Mouse (Mus musculus): ENCODE measurements around the gene Gsta1. TPM values are rescaled to one million over a fixed set of nuclear protein-coding genes. Genes with fewer than 3 reads are reported as not detected.
"Not testable (repeated sequence)": the region's sequence is repeated elsewhere in the genome, so short reads cannot be mapped to it uniquely, and the experiment has no call there.

Gsta1 gene
- total RNA-seq, 2 experiments from 2014 or later = not detected

GRCm38 (mm10) chr9:78225304-78225703 lies 5.2 kb upstream of the Gsta1 start:
- no peak for DNase-seq (ENCODE audit: low spot score in 2 of 2)
- intact Hi-C loops (cut with DNase I) = no loop called here

DNA sequence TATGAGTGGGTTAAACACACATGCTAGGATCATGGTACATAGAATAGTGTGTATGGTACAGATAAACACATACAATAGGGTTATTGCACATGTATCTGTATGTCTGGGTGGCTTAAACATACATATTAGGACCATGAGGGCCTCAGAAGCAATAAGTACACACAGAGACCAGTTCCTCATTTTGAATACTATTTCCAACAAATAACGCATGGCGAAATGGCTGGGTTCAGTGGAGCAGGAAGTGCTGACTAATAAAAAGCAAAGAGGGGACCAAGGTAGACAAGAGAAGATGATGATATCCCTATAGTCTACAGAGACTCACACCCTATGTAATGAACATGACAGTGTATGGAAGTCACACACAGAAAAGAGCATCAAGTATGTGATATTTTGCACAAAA lies 2.3 kb upstream of the Gsta1 start:
- intact Hi-C loops (cut with DNase I) = no loop called here
- DNase-seq (ENCODE audit: low spot score in 2 of 2) = no peak

DNA sequence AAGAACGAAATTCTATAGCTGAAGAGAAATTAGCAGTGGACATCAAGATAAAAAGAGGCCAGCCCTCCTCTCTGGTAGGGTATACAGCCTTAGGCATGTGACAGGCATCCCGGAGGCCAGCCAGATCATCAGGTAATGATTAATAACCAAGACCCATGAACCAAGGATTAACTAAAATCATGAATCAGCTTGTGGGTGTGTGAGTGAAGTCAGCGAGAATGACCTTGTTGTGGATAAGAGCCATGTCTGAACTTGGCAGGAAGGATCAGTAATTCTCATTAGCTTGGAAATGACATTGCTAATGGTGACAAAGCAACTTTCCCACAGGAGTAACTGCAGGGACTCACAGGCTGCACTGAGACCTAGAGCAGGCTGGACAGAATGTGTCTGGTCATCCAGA lies 798 bp upstream of the Gsta1 start:
- intact Hi-C loops (cut with DNase I); DNase-seq (ENCODE audit: low spot score in 2 of 2): not testable (repeated sequence)

DNA sequence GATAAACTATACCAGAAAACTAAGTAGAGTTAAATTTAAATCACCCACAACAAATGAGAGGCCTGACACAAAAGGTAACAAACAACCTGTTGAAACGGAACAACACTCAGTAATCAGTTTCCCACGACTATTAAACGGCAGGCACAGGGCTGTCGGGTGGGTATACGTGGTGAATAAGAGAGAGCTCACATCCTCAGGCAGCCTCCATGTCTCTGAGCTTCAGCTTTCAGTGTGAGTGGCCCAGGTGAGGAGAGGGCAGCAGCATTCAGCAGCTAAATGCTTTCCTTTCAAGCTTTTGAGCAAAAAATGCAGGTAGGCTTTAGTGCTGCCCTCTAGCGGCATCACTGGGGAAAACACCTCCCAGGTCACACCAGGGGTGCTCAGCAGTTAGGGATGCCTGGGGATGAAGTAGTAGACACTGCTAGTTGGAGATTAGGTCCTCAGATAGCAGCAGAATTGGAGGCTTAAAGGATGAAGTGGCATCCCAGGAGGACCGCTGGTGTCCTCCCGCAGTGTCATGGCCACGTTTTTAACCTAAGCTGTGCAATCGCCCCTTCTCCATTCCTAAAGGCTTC lies 2.8 kb downstream of the Gsta1 start:
- intact Hi-C loops (cut with DNase I); DNase-seq (ENCODE audit: low spot score in 2 of 2): not testable (repeated sequence)

DNA sequence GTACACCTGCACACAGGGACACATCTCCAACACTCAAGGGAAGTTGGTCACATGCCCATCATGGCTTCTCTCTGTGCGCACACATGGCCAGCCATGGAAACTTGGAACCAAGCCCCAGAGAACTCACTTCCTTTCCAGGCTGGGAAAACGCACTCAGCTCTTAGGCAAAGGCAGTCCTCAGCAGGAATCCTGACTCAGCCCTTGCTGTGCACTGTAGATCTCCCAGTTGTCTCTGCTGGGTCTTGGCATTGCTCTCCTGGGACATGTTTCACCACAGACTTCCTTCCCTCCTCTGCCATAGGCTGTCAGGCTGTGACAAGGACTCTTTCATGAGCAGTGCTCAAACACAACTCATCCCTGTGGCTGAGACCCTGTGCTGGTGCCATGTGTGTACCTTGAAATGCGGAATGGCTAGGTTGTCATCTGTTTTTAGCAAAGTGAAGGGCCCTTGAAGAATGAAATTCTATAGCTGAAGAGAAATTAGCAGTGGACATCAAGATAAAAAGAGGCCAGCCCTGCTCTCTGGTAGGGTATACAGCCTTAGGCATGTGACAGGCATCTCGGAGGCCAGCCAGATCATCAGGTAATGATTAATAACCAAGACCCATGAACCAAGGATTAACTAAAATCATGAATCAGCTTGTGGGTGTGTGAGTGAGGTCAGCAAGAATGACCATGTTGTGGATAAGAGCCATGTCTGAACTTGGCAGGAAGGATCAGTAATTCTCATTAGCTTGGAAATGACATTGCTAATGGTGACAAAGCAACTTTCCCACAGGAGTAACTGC lies 25.4 kb downstream of the Gsta1 start:
- DNase-seq (ENCODE audit: low spot score in 2 of 2); intact Hi-C loops (cut with DNase I): not testable (repeated sequence)

DNA sequence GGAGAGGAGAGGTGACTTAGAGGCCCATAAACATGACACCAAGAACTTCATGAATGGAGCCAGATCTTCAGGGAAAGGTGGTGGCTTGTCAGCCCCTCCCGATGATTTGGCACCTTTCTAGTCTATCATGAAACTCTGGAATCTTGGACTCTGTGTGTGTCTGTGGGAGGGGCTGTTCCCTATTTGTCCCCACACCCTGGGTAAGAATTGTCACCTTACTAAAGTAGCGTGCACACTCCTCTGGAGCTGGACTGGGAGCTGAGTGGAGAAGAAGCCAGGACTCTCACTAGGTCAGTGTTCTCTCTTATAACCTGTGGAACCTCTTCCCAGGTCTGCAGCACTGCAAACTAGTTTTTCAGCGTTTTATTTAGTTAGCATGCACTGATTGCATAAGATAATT lies 26.5 kb downstream of the Gsta1 start, which contains the start of gene Gm3776:
Gene Gm3776 (plus strand): TSS at position 216 of the 400 bp plus-strand sequence.
- intact Hi-C loops (cut with DNase I); DNase-seq (ENCODE audit: low spot score in 2 of 2): not testable (repeated sequence)

- DNase-seq (ENCODE audit: low spot score in 2 of 2) = peak; percentile 7 to 30
- intact Hi-C loops (cut with DNase I) = not testable (repeated sequence)
Measured at GRCm38 (mm10) chr9:78259688-78260087, 29.2 kb downstream of the Gsta1 start.

DNA sequence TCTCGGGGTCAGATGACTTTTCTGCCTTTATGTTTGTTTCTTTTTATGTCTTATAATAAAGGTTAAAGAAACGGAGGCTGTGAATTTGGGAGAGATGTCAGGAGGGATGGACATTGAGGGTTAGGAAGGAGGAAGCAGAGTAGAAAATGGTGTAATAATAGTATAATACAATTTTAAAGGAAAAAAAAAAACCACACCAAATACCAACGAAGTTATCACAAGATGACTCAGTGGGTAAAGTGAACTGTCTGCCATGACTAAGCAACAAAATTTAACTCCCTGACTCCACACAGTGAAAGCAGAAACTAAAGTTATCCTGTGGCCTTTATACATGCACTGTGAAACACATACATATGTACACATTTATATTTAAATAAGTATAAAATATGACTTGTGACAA lies 40.5 kb downstream of the Gsta1 start:
- intact Hi-C loops (cut with DNase I); DNase-seq (ENCODE audit: low spot score in 2 of 2): not testable (repeated sequence)

DNA sequence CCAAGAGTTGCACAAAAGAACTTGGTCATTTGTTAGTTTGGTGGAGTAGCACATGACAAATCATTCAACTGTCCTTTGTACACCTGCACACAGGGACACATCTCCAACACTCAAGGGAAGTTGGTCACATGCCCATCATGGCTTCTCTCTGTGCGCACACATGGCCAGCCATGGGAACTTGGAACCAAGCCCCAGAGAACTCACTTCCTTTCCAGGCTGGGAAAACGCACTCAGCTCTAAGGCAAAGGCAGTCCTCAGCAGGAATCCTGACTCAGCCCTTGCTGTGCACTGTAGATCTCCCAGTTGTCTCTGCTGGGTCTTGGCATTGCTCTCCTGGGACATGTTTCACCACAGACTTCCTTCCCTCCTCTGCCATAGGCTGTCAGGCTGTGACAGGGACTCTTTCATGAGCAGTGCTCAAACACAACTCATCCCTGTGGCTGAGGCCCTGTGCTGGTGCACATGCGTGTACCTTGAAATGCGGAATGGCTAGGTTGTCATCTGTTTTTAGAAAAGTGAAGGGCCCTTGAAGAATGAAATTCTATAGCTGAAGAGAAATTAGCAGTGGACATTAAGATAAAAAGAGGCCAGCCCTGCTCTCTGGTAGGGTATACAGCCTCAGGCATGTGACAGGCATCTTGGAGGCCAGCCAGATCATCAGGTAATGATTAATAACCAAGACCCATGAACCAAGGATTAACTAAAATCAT lies 51.7 kb downstream of the Gsta1 start:
- intact Hi-C loops (cut with DNase I); DNase-seq (ENCODE audit: low spot score in 2 of 2): not testable (repeated sequence)

GRCm38 (mm10) chr9:78289063-78289462 lies 58.6 kb downstream of the Gsta1 start:
- DNase-seq (ENCODE audit: low spot score in 2 of 2); intact Hi-C loops (cut with DNase I): not testable (repeated sequence)

- intact Hi-C loops (cut with DNase I) = loop anchor here (10.0 kb wide), 1 partner anchor 55 kb away; no protein-coding TSS in a partner anchor
- not testable (repeated sequence) for DNase-seq (ENCODE audit: low spot score in 2 of 2)
Measured at GRCm38 (mm10) chr9:78289723-78290122, 59.3 kb downstream of the Gsta1 start, which contains the start of gene Gm10639. Gene Gm10639, plus strand, starts transcription at chr9:78289923.

Other genes with a start within 250 kb of the Gsta1 start
- gene Gcm1, start 178.7 kb upstream of the Gsta1 start, total RNA-seq (2021) = not detected
- gene Fbxo9, start 121.6 kb upstream of the Gsta1 start, total RNA-seq (2021) = 100 to 1,000 TPM; 112 to 125 TPM
- gene Ick, start 121.5 kb upstream of the Gsta1 start, total RNA-seq (2021) = 10 to 100 TPM; 18.7 to 19.8 TPM
- 10 to 100 TPM; 34.1 to 36.3 TPM for gene Gsta4, start 47.9 kb upstream of the Gsta1 start, total RNA-seq (2021)
- not detected for gene Gm3776, start 26.5 kb downstream of the Gsta1 start, total RNA-seq (2021)
- gene Gm10639, start 59.3 kb downstream of the Gsta1 start, total RNA-seq (2021) = not detected
- not detected for gene Omt2a, start 84.1 kb downstream of the Gsta1 start, total RNA-seq (2021)
- gene Omt2b, start 96.9 kb downstream of the Gsta1 start, total RNA-seq (2021) = not detected
- under 1 TPM in 1 of 2 experiments, not detected in 1; 0.43 TPM for gene Gsta2, start 125.1 kb downstream of the Gsta1 start, total RNA-seq (2021)
- gene Dppa5a, start 137.5 kb downstream of the Gsta1 start, total RNA-seq (2021) = not detected
- gene Ooep, start 148.1 kb downstream of the Gsta1 start, total RNA-seq (2021) = under 1 TPM in 1 of 2 experiments, not detected in 1; 0.16 TPM
- under 1 TPM in 1 of 2 experiments, not detected in 1; 0.14 TPM for gene Ddx43, start 165.1 kb downstream of the Gsta1 start, total RNA-seq (2021)
- gene Cgas, start 212.6 kb downstream of the Gsta1 start, total RNA-seq (2021) = under 1 TPM; 0.48 to 0.53 TPM
- 10 to 100 TPM; 26.0 to 29.5 TPM for gene Mto1, start 217.6 kb downstream of the Gsta1 start, total RNA-seq (2021)
- under 1 TPM; 0.66 to 0.73 TPM for gene Gm17324, start 218.1 kb downstream of the Gsta1 start, total RNA-seq (2021)